Mouse (Mus musculus): ENCODE results near the gene Iffo1.

GRCm38 (mm10) chr6:125210436-125210835, 65.4 kb downstream of the Iffo1 start:
- TF ChIP-seq CTCF (conservative IDR thresholded peaks at IDR 0.05; ENCODE audit: insufficient read depth, insufficient read length, low read depth, low read length): no peak
- no peak for TF ChIP-seq POLR2A (IDR thresholded peaks at IDR 0.05; ENCODE audit: low read depth, low read length)

Measured in kidney, adult 2 months (tissue).